Mouse (Mus musculus): ENCODE measurements around the gene Il19. TPM values are rescaled to one million over a fixed set of nuclear protein-coding genes. Genes with fewer than 3 reads are reported as not detected.

Il19 gene
- not detected in 2 replicates for polyA plus RNA-seq (2015; fragmentation: Nextera tagmentation; extraction: Ambion mirVana)

DNA sequence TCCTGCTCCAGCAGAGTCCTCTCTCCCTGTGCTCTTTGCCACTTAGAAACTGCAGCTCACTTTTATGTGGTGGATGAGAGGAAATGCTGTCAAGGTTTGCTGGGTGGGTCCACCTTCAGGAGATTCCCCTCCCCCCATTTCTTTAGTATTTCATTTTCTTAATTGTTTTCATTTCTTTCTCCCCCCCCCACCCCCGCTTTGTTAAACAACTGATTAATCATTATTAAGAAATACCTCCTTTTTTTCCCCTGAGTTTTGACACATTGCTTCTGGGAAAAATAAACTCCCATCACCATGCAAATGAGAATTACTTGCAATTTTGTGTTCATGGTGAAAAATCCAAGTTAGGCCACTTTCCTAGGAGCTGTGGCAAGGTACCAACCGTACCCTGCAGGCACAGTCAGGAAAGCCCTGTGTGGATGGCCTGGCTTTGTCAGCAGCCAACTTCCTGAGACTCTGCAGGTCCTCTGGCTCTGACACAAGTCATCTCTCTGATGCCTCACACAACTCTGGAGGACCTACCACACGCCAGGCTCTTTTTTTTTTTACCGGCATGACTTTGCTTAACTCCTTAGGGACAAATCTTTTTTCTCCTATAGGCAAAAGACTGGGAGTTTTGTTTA, at the start of gene Il19:
Gene Il19, minus strand, starts transcription at position 51 of the 623 bp plus-strand sequence.
- no peak within 1 kb of the TSS for H3K27ac ChIP-seq (ENCODE audit: low read length)
- H3K9me3 ChIP-seq (ENCODE audit: control insufficient read depth, low read length) = no peaks in the 10 kb centered on the region
- H3K4me1 ChIP-seq (replicated peaks; ENCODE audit: control insufficient read depth, insufficient read depth, low read length) = no peaks in the 10 kb centered on the region
- no peak within 1 kb of the TSS for H3K4me2 ChIP-seq (ENCODE audit: low read depth, low read length)
- H3K27me3 ChIP-seq (ENCODE audit: control insufficient read depth, insufficient read depth, low read depth, low read length) = no peaks in the 10 kb centered on the region
- WGBS = 55% methylated on average over 4 of the region's 4 CpGs
- H3K4me3 ChIP-seq (ENCODE audit: low read length) = no peak within 1 kb of the TSS
- no peak within 1 kb of the TSS for H3K9ac ChIP-seq (ENCODE audit: low read length)
- H3K36me3 ChIP-seq (ENCODE audit: control insufficient read depth, insufficient read depth, low read length) = no peaks in the 10 kb centered on the region
- no peak for ATAC-seq (ENCODE audit: low read depth)

DNA sequence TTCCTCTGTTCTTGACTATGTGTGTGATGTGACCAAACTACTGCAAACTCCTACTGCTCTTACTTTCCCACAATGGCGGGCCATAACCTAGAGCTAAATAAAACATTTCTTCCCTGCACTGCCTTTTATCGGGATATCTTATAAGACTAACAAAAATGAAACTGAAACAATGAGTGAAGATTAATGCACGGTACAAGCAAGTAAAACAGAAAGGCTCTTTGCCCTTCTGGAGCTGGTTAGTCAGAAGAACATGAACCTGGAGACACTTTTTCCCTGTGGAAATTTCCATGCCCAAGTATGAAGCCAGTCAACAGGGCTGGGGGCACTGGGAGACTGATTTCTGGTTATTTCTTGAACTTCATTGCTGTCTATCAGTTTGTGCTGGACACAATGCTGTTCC, 49.4 kb upstream of the Il19 start:
- no peaks in the 10 kb centered on the region for H3K36me3 ChIP-seq (ENCODE audit: control insufficient read depth, insufficient read depth, low read length)
- WGBS = 78% methylated on average over 3 of the region's 3 CpGs
- ATAC-seq (ENCODE audit: low read depth) = no peak

DNA sequence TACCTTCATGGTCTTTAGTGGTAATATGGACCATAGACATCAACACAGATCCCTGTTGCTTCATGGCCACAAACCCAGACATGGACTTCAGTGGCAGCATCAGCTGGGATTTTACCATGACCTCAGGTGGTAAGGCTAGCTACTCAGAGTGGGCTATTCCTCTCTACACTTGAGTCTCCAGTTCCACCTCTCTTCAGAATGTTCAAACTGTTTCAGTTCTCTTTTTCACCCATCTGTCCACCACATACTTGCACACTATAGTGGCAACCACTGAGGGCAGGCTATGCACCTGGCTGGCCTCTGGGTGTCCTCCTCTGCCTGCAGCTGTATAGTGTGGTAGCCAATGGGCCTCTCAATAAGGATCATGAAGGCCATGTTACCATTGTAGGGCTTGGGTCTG, 47.5 kb upstream of the Il19 start:
- Histone ChIP-seq H3K4me2 (ENCODE audit: low read depth, low read length) (no peak overlapping the region), H3K9me3 (ENCODE audit: control insufficient read depth, low read length) (no peaks in the 10 kb centered on the region), H3K27ac (ENCODE audit: low read length) (no peak overlapping the region), H3K27me3 (ENCODE audit: control insufficient read depth, insufficient read depth, low read depth, low read length) (no peaks in the 10 kb centered on the region), H3K4me1 (replicated peaks; ENCODE audit: control insufficient read depth, insufficient read depth, low read length) (no peaks in the 10 kb centered on the region), H3K36me3 (ENCODE audit: control insufficient read depth, insufficient read depth, low read length) (no peaks in the 10 kb centered on the region), H3K9ac (ENCODE audit: low read length) (no peak overlapping the region), H3K4me3 (ENCODE audit: low read length) (no peak overlapping the region)
- no peak for ATAC-seq (ENCODE audit: low read depth)

More for the DNA sequence above, 49.4 kb upstream of the Il19 start:
- no peak overlapping the region for H3K27ac ChIP-seq (ENCODE audit: low read length)
- H3K27me3 ChIP-seq (ENCODE audit: control insufficient read depth, insufficient read depth, low read depth, low read length) = no peaks in the 10 kb centered on the region
- no peaks in the 10 kb centered on the region for H3K4me1 ChIP-seq (replicated peaks; ENCODE audit: control insufficient read depth, insufficient read depth, low read length)
- no peak overlapping the region for H3K4me3 ChIP-seq (ENCODE audit: low read length)
- H3K9me3 ChIP-seq (ENCODE audit: control insufficient read depth, low read length) = no peaks in the 10 kb centered on the region
- H3K4me2 ChIP-seq (ENCODE audit: low read depth, low read length) = no peak overlapping the region
- H3K9ac ChIP-seq (ENCODE audit: low read length) = no peak overlapping the region

DNA sequence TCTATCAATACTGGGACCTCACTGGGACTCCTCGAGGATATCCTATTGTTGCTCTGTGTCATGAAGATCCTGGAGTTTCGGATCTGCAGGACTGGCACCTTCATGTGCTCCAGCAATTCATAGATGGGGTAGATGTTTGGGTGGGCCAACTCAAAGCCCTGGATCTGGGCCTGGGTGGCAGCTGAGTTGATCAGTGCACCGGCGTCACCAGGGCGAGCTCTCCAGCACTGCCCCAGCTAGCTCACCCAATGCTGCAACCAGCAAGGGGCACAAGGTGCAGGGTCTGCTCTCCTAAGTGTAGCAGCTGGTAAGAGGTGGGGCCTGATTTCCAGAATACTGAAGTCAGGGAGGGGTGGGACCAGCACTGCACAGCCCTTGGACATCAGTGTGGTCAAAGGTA, 47.1 kb upstream of the Il19 start:
- H3K4me2 ChIP-seq (ENCODE audit: low read depth, low read length) = no peak overlapping the region
- no peak overlapping the region for H3K4me3 ChIP-seq (ENCODE audit: low read length)
- H3K36me3 ChIP-seq (ENCODE audit: control insufficient read depth, insufficient read depth, low read length) = no peaks in the 10 kb centered on the region
- no peak overlapping the region for H3K27ac ChIP-seq (ENCODE audit: low read length)
- H3K9me3 ChIP-seq (ENCODE audit: control insufficient read depth, low read length) = no peaks in the 10 kb centered on the region
- no peaks in the 10 kb centered on the region for H3K4me1 ChIP-seq (replicated peaks; ENCODE audit: control insufficient read depth, insufficient read depth, low read length)
- H3K27me3 ChIP-seq (ENCODE audit: control insufficient read depth, insufficient read depth, low read depth, low read length) = no peaks in the 10 kb centered on the region
- 85% methylated on average over 5 of the region's 5 CpGs for WGBS
- H3K9ac ChIP-seq (ENCODE audit: low read length) = no peak overlapping the region
- ATAC-seq (ENCODE audit: low read depth) = no peak

DNA sequence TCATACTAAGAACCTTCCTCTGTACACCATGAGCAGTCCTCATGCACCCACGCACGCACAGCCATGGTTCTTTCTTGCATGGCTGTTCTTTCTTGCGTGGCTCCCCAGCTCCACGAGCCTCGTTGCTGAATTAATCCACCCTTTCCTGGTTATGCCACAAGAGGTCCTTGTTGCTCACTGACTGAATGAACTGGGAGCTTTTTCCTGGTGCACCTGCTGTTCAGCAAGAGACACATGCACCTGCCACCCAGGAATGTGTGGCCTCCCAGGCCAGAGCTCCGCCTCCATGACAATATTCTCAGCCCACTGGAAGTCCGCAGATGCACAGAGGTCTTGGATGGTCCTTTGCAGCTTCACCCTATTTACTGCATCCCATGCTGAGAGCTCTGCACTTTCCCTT, 44.5 kb upstream of the Il19 start:
- no peak for ATAC-seq (ENCODE audit: low read depth)
- 54% methylated on average over 7 of the region's 7 CpGs for WGBS
- H3K27me3 ChIP-seq (ENCODE audit: control insufficient read depth, insufficient read depth, low read depth, low read length) = no peaks in the 10 kb centered on the region
- H3K4me1 ChIP-seq (replicated peaks; ENCODE audit: control insufficient read depth, insufficient read depth, low read length) = no peaks in the 10 kb centered on the region
- no peak overlapping the region for H3K9ac ChIP-seq (ENCODE audit: low read length)
- no peak overlapping the region for H3K4me3 ChIP-seq (ENCODE audit: low read length)
- H3K4me2 ChIP-seq (ENCODE audit: low read depth, low read length) = no peak overlapping the region
- no peaks in the 10 kb centered on the region for H3K36me3 ChIP-seq (ENCODE audit: control insufficient read depth, insufficient read depth, low read length)
- H3K27ac ChIP-seq (ENCODE audit: low read length) = no peak overlapping the region
- no peaks in the 10 kb centered on the region for H3K9me3 ChIP-seq (ENCODE audit: control insufficient read depth, low read length)

DNA sequence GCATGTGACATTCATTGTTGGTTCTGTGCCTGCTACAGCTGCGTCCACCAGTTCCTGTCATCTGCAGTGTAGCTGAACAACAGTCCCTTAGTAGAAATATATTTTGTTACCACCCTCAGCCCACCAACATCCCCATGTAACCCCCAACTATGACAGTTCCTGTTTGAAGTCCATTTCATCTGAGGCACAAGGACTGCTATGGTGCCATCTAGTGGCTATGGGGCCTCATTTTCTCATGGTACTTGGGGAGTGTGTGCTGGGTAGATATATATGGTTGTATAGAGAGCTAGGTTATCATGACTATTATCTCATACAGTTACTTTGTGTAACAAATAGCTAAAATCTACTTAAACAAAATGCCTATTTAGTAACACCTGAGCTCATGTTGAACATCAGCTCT, 39.5 kb upstream of the Il19 start:
- no peaks in the 10 kb centered on the region for H3K4me1 ChIP-seq (replicated peaks; ENCODE audit: control insufficient read depth, insufficient read depth, low read length)
- WGBS = 43% methylated on average over 1 of the region's 1 CpGs
- no peak overlapping the region for H3K9ac ChIP-seq (ENCODE audit: low read length)
- no peak overlapping the region for H3K4me2 ChIP-seq (ENCODE audit: low read depth, low read length)
- no peak overlapping the region for H3K27ac ChIP-seq (ENCODE audit: low read length)
- ATAC-seq (ENCODE audit: low read depth) = no peak
- no peak overlapping the region for H3K4me3 ChIP-seq (ENCODE audit: low read length)
- no peaks in the 10 kb centered on the region for H3K9me3 ChIP-seq (ENCODE audit: control insufficient read depth, low read length)
- no peaks in the 10 kb centered on the region for H3K36me3 ChIP-seq (ENCODE audit: control insufficient read depth, insufficient read depth, low read length)
- no peaks in the 10 kb centered on the region for H3K27me3 ChIP-seq (ENCODE audit: control insufficient read depth, insufficient read depth, low read depth, low read length)

DNA sequence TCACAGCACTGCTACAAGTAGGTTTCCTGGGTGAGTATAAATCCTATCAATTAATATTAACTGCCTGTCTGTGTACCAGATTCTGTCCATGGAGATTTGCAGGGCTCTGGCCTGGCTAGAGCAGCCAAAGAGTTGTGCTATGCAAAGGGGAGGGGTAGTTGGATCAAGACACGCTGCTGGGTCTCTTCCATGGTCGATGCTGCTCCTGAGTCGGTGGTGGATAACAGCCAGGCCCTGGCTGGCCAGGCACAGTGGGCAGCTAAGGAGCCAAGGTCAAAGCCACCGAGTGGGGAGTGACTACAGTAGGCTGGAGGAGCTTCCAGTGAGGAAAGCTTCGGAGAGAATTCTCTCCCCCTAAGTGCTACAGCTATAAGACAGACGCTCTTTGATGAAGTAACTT, 24.0 kb upstream of the Il19 start:
- Histone ChIP-seq H3K4me3 (ENCODE audit: low read length) (no peak overlapping the region), H3K27me3 (ENCODE audit: control insufficient read depth, insufficient read depth, low read depth, low read length) (no peaks in the 10 kb centered on the region), H3K9ac (ENCODE audit: low read length) (no peak overlapping the region), H3K36me3 (ENCODE audit: control insufficient read depth, insufficient read depth, low read length) (no peaks in the 10 kb centered on the region), H3K27ac (ENCODE audit: low read length) (no peak overlapping the region), H3K4me2 (ENCODE audit: low read depth, low read length) (no peak overlapping the region), H3K4me1 (replicated peaks; ENCODE audit: control insufficient read depth, insufficient read depth, low read length) (no peaks in the 10 kb centered on the region), H3K9me3 (ENCODE audit: control insufficient read depth, low read length) (no peaks in the 10 kb centered on the region)
- WGBS = 66% methylated on average over 6 of the region's 6 CpGs
- ATAC-seq (ENCODE audit: low read depth) = no peak

DNA sequence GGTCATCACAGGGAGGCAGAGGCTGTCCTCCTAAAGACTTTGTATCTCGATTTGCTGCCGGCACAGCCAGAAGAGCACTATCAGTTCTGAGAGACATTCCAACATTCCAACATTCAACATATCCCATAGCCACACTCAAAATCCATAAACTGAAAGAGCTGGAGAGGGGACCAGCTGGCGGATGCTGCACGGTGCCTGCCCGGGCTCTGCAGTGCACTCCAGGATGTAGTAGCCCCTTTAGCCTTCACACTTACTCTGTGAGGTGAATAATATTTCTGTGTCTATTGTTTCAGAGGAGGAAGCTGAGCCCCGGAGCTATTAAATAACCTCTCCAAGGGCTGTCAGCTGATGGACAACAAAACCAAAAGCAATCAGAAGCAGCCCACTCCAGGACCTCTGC, 7.0 kb upstream of the Il19 start:
- 18% methylated on average over 6 of the region's 6 CpGs for WGBS
- no peak overlapping the region for H3K27ac ChIP-seq (ENCODE audit: low read length)
- no peaks in the 10 kb centered on the region for H3K9me3 ChIP-seq (ENCODE audit: control insufficient read depth, low read length)
- H3K4me1 ChIP-seq (replicated peaks; ENCODE audit: control insufficient read depth, insufficient read depth, low read length) = no peaks in the 10 kb centered on the region
- H3K4me2 ChIP-seq (ENCODE audit: low read depth, low read length) = no peak overlapping the region
- H3K9ac ChIP-seq (ENCODE audit: low read length) = no peak overlapping the region
- no peak overlapping the region for H3K4me3 ChIP-seq (ENCODE audit: low read length)
- no peaks in the 10 kb centered on the region for H3K27me3 ChIP-seq (ENCODE audit: control insufficient read depth, insufficient read depth, low read depth, low read length)
- ATAC-seq (ENCODE audit: low read depth) = 0 out of 2 replicates have a peak, but pooled peaks have one; percentile 38
- H3K36me3 ChIP-seq (ENCODE audit: control insufficient read depth, insufficient read depth, low read length) = no peaks in the 10 kb centered on the region

DNA sequence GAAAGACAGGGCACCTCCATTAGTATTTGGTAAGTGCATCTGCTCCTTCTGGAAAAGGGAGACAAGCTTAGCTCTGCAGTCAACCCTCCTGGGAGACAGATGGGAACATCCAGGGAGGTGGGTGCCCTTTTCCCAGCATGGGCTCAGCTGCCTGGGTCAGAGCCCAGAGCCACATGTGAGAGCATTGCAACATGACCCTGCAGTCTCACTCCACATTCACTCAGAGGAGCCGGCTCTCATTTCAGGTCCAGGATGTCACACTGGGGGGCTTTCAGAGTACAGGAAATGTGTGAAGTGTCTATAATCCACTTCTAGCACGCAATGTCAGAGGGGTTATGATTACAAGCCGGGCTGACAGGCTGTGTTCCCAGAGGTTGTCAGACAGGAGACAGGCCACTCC, 1.9 kb upstream of the Il19 start:
- Histone ChIP-seq H3K9ac (ENCODE audit: low read length) (no peak overlapping the region), H3K36me3 (ENCODE audit: control insufficient read depth, insufficient read depth, low read length) (no peaks in the 10 kb centered on the region), H3K4me1 (replicated peaks; ENCODE audit: control insufficient read depth, insufficient read depth, low read length) (no peaks in the 10 kb centered on the region), H3K27ac (ENCODE audit: low read length) (no peak overlapping the region), H3K27me3 (ENCODE audit: control insufficient read depth, insufficient read depth, low read depth, low read length) (no peaks in the 10 kb centered on the region), H3K9me3 (ENCODE audit: control insufficient read depth, low read length) (no peaks in the 10 kb centered on the region), H3K4me2 (ENCODE audit: low read depth, low read length) (no peak overlapping the region), H3K4me3 (ENCODE audit: low read length) (no peak overlapping the region)
- ATAC-seq (ENCODE audit: low read depth) = no peak
- 12% methylated on average over 3 of the region's 3 CpGs for WGBS

DNA sequence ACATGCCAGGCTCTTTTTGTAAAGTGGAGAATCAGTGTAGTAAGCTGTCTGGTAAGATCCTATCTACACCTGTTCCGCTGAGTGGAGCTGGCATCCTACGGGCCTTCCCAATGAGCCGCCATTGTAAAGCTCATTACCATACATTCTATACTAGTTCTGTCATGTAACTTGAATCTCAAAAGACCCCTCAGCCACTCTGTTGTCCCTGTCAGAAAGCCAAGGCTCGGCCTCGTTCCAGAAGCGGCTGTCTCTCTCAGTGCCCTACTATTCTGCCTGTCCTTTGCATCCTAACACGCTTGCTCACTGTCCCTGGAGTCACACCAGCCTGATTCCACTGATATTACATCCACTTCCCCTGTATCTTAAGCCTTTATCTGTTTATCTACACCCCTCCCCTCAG, 1.7 kb downstream of the Il19 start:
- H3K9ac ChIP-seq (ENCODE audit: low read length) = no peak overlapping the region
- no peaks in the 10 kb centered on the region for H3K4me1 ChIP-seq (replicated peaks; ENCODE audit: control insufficient read depth, insufficient read depth, low read length)
- H3K4me3 ChIP-seq (ENCODE audit: low read length) = no peak overlapping the region
- H3K4me2 ChIP-seq (ENCODE audit: low read depth, low read length) = no peak overlapping the region
- no peak for ATAC-seq (ENCODE audit: low read depth)
- H3K27ac ChIP-seq (ENCODE audit: low read length) = no peak overlapping the region
- H3K27me3 ChIP-seq (ENCODE audit: control insufficient read depth, insufficient read depth, low read depth, low read length) = no peaks in the 10 kb centered on the region
- no peaks in the 10 kb centered on the region for H3K9me3 ChIP-seq (ENCODE audit: control insufficient read depth, low read length)
- H3K36me3 ChIP-seq (ENCODE audit: control insufficient read depth, insufficient read depth, low read length) = no peaks in the 10 kb centered on the region
- 83% methylated on average over 7 of the region's 7 CpGs for WGBS
